Mouse (Mus musculus) midbrain, embryonic 10.5 days (tissue): ENCODE data around the gene Psmc3. TPM values are rescaled to one million over a fixed set of nuclear protein-coding genes. Genes with fewer than 3 reads are reported as not detected.

Experiments
- DNase-seq: peaks from one replicate; pipeline ENCODE4 v3.0.0-alpha.2; 2017; ENCODE audit warnings: low spot score
- H3K27ac ChIP-seq: fragments of 300-500 bp; sonication (generic); replicated peaks from 2 replicates; pipeline ENCODE4 v1.5.1; 2016; ENCODE audit warnings: mild to moderate bottlenecking
- H3K27me3 ChIP-seq: fragments of 300-500 bp; sonication (generic); 2 replicates; pipeline ENCODE4 v1.6.1; 2016; ENCODE audit warnings: low read depth, mild to moderate bottlenecking; ENCODE audit not compliant: poor library complexity, severe bottlenecking
- H3K36me3 ChIP-seq: fragments of 300-500 bp; sonication (generic); 2 replicates; pipeline ENCODE4 v1.6.1; 2016; ENCODE audit warnings: mild to moderate bottlenecking, moderate library complexity
- H3K4me1 ChIP-seq: fragments of 300-500 bp; sonication (generic); 2 replicates; pipeline ENCODE4 v1.6.1; 2016
- H3K4me3 ChIP-seq: fragments of 300-500 bp; sonication (generic); 2 replicates; pipeline ENCODE4 v1.5.1; 2016; ENCODE audit warnings: mild to moderate bottlenecking, moderate library complexity
- H3K9me3 ChIP-seq: fragments of 300-500 bp; sonication (generic); replicated peaks from 2 replicates; pipeline ENCODE4 v1.6.1; 2016; ENCODE audit warnings: mild to moderate bottlenecking
- WGBS: fragments of 180-500 bp; shearing (Covaris S2); methylation state at CpG from one replicate; pipeline ENCODE4 v1.1.7; 2016; 5-methylcytosine and 5-hydroxymethylcytosine counted together
- polyA plus RNA-seq: library from polyadenylated mRNA; unstranded; fragments of >200 nt; fragmentation: Nextera tagmentation; extraction: Ambion mirVana; gene quantifications from 2 replicates; pipeline ENCODE4 v1.2.1, GENCODE M21; 2016

Gene Psmc3
- polyA plus RNA-seq, 1 experiment from 2014 or later = 363 TPM

DNA sequence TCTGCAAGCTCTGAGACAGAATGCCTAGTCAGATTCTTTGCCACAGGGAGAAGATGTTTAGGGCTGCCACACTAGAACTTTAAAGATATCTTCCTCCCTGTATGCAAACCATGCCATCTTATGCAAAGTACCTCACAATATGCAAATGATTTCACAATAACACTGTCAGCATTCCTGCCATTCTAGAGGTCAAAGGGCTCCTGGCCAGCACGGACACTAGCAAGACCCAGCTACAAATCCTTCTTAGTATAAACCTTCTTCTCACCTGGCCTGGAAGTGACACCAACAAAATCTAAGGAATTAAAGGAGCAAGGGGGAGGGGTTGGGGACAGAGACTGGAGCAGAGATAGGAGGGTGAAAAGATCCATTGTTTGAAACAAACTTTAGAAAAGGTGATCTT is 18.3 kb downstream of the Psmc3 start:
- WGBS = 25% methylated on average over 1 of the region's 1 CpGs
- Histone ChIP-seq H3K4me3 (no peak overlapping the region), H3K36me3 (0 out of 2 replicates have a peak, but pooled peaks cover 3% of the 10 kb centered on the region), H3K4me1 (peaks cover 30% of the 10 kb centered on the region), H3K27ac (no peak overlapping the region), H3K9me3 (no peaks in the 10 kb centered on the region), H3K27me3 (0 out of 2 replicates have a peak, but pooled peaks cover 5% of the 10 kb centered on the region)
- DNase-seq = no peak

DNA sequence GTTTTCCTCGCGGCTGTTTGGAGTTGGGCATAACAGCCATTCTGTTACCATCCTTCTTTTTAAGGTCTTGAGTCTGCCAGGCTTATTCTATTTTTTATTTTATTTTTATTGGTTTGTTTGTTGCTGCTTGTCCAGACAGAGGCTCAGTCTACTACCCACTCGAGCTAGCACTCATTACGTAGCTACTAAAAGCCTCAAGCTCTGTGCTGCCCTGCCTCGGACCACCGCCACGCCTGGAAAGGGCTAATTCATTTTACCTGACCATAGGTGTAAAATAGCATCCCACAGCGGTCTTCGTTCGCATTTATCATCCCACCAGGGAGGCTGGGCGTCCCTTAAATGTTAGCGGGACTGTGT is 24.1 kb downstream of the Psmc3 start:
- peaks cover 17% of the 10 kb centered on the region for H3K4me1 ChIP-seq
- WGBS = 20% methylated on average over 12 of the region's 12 CpGs
- peak overlapping the region; percentile 65 for H3K4me3 ChIP-seq
- H3K9me3 ChIP-seq = no peaks in the 10 kb centered on the region
- no peak for DNase-seq
- H3K27ac ChIP-seq = peak overlapping the region; percentile 82; the same call in 1 of the 2 replicates
- no peaks in the 10 kb centered on the region for H3K36me3 ChIP-seq
- H3K27me3 ChIP-seq = peaks cover 9% of the 10 kb centered on the region; the same call in 1 of the 2 replicates

DNA sequence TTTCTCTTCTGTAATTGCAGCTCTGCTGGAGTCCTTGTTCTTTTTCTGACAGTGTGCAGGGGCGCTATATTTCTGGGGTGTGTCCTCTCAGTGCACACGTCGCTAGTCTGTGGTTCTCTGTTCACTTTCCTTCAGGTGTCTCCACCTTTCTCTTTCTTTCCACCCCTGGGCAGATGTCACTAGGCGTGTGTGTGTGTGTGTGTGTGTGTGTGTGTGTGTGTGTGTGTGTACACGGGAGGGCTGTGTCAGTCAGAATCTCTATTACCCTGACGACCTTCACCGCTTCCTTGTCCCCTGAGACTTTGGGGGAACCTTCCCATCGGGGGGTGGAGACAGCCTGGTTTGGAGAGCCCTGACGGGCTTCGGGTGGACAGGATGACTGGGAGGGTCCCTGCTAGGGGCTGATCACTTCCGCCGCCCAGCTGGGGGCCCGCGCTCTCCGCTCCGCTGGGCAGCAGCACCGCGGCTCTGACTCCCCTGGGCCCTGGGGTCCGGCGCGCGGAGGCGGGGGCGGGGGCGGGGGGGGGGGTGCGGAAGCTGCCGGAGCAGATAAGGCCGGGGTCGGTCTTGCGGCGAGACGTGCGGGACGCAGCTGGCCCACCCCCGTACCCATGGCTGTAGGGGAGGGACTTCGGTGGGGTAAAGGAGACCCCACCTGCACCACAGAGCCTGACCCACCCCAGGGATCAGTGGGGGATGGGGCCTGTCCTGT is 24.7 kb downstream of the Psmc3 start:
- under 1% methylated on average over 33 of the region's 36 CpGs for WGBS
- Histone ChIP-seq H3K4me1 (peaks cover 17% of the 10 kb centered on the region), H3K36me3 (no peaks in the 10 kb centered on the region), H3K9me3 (no peaks in the 10 kb centered on the region), H3K4me3 (peak overlapping the region; percentile 65), H3K27ac (peak overlapping the region; percentile 82), H3K27me3 (peaks cover 9% of the 10 kb centered on the region; the same call in 1 of the 2 replicates)
- peak; percentile 50 for DNase-seq

DNA sequence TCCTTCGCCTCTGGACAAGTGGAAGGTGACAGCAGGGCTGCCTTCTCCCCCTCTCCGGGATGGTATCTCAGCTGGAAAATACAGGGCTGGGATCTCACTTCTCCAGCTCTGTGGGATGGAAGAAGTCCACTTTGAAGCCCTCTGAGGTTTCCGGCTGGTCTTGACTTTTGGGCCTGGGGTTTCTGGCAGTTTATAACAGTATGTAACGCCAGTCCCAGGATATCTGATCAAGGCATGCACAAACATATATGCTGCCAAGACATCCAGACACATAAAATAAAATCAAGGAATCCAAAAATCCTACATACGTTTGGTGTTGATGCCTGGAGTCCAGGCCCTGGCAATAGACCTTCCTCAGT is 25.2 kb downstream of the Psmc3 start:
- no peaks in the 10 kb centered on the region for H3K9me3 ChIP-seq
- H3K4me3 ChIP-seq = peak overlapping the region; percentile 65
- no peaks in the 10 kb centered on the region for H3K36me3 ChIP-seq
- H3K27ac ChIP-seq = peak overlapping the region; percentile 82
- H3K4me1 ChIP-seq = peaks cover 17% of the 10 kb centered on the region
- WGBS = 34% methylated on average over 5 of the region's 5 CpGs
- DNase-seq = no peak
- H3K27me3 ChIP-seq = peaks cover 9% of the 10 kb centered on the region; the same call in 1 of the 2 replicates

DNA sequence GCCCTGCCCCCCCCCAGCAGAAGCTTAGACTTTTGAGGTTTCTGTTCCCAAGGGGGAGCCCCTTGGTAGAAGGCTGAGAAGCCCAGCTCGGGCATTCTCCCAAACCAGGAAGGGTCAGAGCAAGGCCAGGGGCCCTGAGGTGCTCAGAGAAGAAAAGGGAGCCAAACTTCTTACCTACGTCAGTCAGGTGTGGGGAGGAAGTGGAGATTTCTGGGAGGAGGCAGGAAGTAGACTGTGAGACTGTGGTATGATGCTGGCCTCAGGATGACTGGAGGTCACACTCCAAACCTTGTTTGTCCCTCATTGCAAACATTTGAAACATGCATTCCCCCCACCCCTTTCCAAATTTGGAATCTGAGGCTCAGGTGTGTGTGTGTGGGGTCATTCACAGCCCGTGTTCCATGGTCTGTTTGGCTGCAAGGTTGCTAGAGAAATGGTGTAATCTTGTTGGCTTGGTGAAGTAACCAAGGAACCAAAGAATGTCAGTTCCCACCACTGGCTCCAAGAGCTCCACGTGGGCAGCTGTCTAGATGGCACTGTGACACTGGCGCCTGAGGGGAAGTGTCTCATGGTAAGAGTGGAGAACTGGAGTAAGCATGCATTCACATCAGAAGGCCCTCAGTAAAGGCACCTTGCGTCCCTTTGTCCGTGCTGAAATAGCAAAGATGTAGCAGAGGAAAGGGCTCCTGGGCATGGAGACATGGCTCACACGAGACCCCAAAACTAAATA is 27.1 kb downstream of the Psmc3 start:
- Histone ChIP-seq H3K27ac (no peak overlapping the region), H3K36me3 (no peaks in the 10 kb centered on the region), H3K4me3 (no peak overlapping the region), H3K27me3 (peaks cover 9% of the 10 kb centered on the region; the same call in 1 of the 2 replicates), H3K9me3 (no peaks in the 10 kb centered on the region), H3K4me1 (peaks cover 18% of the 10 kb centered on the region)
- WGBS = 82% methylated on average over 8 of the region's 8 CpGs
- no peak for DNase-seq

DNA sequence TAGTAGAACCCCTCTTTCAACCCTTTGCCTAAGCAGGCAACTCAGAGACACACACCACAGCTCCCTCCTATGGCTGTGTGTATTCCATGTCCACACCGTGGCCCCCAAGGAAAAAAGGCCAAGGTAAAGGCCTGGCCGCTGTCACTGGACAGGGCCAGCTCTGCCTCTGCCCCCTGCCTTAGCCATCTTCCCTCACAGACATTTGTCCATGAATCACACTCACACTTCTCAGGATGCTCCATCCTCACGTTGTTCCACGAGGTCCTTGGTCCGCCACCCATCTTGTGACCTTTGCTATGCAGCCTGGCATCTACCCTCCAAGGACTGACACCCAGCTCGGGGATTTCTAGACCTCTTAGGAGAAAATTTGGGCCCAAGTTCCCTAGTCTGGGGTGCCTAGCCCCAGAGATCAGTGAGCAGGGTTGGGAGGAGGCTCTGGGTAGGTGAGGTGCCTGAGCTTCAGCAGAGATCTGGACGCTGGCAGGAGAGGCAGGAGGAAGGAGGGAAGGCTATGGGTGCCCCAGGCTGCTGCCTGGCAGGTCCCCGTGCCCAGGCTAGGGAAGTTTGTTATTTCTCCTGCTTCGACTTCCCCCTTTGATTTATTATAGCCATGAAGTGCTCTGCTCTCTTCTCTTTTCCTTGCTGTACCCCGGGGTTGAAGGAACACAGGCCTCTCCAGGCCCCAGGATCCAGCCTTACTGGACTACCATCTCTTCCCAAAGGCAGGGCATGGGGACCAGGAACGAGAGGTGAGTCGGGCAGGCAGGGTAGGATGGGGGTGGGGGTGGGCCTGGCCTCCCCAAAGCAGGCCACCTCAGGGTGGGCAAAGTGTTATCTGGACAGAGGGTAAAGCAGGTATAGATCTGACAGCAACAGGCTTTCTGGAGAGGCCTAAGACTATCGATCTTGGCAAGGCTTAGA is 28.2 kb downstream of the Psmc3 start, which contains the start of gene Spi1:
Spi1 (plus strand) TSS at position 616 of the 921 bp plus-strand sequence.
- Histone ChIP-seq H3K36me3 (no peaks in the 10 kb centered on the region), H3K4me1 (peaks cover 25% of the 10 kb centered on the region), H3K27ac (peak within 1 kb of the TSS; percentile 28; the same call in 1 of the 2 replicates), H3K27me3 (peaks cover 9% of the 10 kb centered on the region; the same call in 1 of the 2 replicates), H3K9me3 (no peaks in the 10 kb centered on the region), H3K4me3 (no peak within 1 kb of the TSS)
- DNase-seq = no peak
- WGBS = 84% methylated on average over 13 of the region's 13 CpGs

DNA sequence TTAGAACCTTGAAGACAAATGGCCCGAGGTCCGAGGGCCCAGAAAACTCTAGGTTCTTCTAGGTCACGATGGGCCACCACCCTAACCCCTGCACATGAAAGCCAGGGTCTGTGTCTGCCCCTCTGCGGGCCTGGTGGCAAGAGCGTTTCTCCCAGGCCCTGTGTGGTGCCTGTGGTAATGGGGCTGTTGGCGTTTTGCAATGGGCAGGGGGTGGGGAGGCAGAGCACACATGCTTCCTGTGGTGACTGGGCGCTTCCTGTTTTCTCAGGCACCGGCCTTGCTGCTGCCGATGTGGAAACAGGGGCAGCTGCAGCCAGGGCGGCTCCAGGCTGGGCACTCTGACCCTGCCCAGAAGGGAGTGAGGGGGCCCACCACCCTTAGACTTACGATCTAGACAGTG is 29.0 kb downstream of the Psmc3 start:
- Histone ChIP-seq H3K36me3 (no peaks in the 10 kb centered on the region), H3K4me3 (no peak overlapping the region), H3K27ac (peak overlapping the region; percentile 28; the same call in 1 of the 2 replicates), H3K9me3 (no peaks in the 10 kb centered on the region), H3K27me3 (peaks cover 1% of the 10 kb centered on the region; the same call in 1 of the 2 replicates), H3K4me1 (peaks cover 25% of the 10 kb centered on the region)
- DNase-seq = no peak
- 75% methylated on average over 11 of the region's 11 CpGs for WGBS

DNA sequence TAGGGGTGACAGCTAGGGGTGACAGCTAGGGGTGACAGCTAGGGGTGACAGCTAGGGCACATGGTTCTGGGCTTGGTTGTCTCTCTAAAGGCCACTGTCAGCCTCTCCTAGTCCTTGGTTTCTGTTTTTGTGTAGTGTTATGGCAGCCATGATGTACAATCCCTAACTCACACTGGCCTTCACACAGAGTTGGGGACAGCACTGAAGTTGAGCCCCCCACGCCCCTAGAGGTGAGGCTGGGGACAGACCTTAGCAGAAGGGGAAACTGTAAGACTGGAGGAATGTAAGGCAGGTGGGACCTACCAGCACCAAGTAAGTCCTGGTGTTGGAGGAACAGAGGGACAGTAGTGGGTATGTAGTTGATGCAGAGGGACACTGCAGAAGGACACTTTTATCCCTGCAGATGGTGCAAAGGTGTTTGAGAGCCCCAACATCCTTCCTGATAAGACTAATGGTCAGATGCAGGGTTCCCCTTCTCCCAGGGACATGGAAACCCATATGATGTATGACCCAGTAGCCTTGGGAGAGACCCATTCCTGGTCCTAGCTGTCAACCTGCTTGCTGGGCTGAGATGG is 29.6 kb downstream of the Psmc3 start:
- Histone ChIP-seq H3K4me3 (no peak overlapping the region), H3K27me3 (no peaks in the 10 kb centered on the region), H3K9me3 (no peaks in the 10 kb centered on the region), H3K36me3 (no peaks in the 10 kb centered on the region), H3K4me1 (peaks cover 19% of the 10 kb centered on the region), H3K27ac (peak overlapping the region; percentile 28; the same call in 1 of the 2 replicates)
- WGBS = 56% methylated on average over 1 of the region's 1 CpGs
- no peak for DNase-seq

DNA sequence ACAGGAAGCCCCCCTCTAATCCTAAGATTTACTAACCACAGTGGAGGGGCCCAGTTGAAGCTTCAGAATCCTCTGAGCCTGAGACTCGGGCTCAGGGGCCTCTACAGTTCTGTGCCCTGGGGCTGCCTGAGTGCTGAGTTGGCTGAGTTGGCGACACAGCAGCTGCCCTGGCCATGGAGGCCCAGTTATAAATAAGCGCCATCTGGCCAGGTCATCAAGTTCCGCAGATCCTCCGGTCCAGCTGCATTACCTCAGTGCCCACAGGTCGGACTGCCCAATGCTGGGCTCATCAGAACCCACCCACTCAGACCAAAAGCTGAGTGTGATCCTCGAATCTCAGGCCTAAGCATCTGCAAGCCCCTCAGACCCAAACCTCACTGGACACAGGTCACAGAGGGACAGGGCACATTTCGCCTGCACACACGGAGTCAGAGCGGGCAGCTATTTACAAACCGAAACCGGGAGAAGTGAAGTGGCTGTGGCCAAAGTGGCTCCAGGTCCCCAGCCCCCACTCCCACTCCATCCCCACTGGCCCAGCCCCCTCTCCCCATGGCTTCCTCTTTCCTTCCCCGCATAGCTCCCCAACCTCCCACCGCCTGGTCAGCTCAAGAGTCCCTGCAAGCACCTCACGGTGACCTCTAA is 30.5 kb downstream of the Psmc3 start:
- peaks cover 11% of the 10 kb centered on the region for H3K4me1 ChIP-seq
- WGBS = 89% methylated on average over 15 of the region's 15 CpGs
- H3K27ac ChIP-seq = no peak overlapping the region
- DNase-seq = no peak
- H3K36me3 ChIP-seq = no peaks in the 10 kb centered on the region
- H3K4me3 ChIP-seq = no peak overlapping the region
- no peaks in the 10 kb centered on the region for H3K27me3 ChIP-seq
- no peaks in the 10 kb centered on the region for H3K9me3 ChIP-seq

DNA sequence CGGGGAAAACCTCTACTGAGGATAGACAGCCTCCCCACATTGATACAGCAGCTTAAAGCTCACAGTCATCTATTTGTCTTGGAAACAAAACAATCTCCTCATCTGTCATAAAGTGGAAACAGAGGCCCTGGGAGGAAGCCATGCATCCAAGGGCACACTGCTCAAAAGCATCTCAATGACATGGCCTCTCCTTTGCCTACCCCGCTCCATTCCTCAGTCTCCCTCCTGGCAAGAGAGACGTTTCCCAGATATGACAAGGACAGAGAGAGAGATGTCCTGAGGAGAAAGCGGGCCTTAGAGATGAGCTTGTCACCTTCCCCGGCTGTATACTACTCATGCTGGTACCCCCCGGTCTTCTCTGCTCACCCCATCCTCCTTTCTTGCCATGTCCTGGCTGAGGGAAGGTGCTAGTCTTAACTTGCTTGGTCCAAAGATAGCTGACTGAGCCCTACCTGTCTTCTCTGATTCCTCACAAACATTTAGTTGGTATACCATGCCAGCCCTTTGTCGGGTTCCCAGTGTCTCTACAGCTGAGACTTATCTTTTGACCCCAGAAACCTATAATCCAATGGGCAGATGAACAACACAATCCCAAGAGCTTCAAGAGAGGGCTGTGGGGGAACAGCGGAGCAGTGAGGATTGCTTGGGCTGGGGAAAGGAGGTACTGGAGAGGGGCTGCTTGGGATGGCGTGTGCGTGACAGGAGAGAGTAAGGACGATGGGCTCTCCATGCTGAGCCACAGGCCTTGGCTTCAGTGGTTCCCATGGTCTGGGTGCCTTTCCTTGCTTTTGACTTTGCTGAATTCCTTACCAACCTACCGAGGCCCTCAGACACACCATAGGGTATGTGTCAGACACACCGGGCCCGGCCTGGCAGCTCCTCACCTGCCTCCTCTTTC is 31.9 kb downstream of the Psmc3 start:
- Histone ChIP-seq H3K4me3 (no peak overlapping the region), H3K36me3 (no peaks in the 10 kb centered on the region), H3K4me1 (peaks cover 9% of the 10 kb centered on the region), H3K9me3 (no peaks in the 10 kb centered on the region), H3K27me3 (no peaks in the 10 kb centered on the region), H3K27ac (peak overlapping the region; percentile 63)
- DNase-seq = no peak
- WGBS = 87% methylated on average over 14 of the region's 14 CpGs
